Mouse (Mus musculus) bone marrow, adult 2 months (tissue): Measurements from ENCODE around the gene Hivep1.

Experiments
- CTCF ChIP-seq: fragments of 200-500 bp; IDR thresholded peaks from 2 replicates; pipeline ENCODE4 v1.5.1; 2011; ENCODE audit warnings: low read length, control low read depth; ENCODE audit not compliant: control insufficient read depth, insufficient read depth
- POLR2A ChIP-seq: fragments of 200-500 bp; IDR thresholded peaks from 2 replicates; pipeline ENCODE4 v1.6.1; 2011; ENCODE audit warnings: low read depth, mild to moderate bottlenecking, control low read depth, low read length, borderline replicate concordance; ENCODE audit not compliant: control insufficient read depth

- TF ChIP-seq POLR2A (no peak), CTCF (no peak)
Measured at GRCm38 (mm10) chr13:42064257-42064656, 12.4 kb downstream of the Hivep1 start.
